Mouse (Mus musculus) kidney, postnatal 0 days (tissue): ENCODE measurements around the gene Lctl. TPM values are rescaled to one million over a fixed set of nuclear protein-coding genes. Genes with fewer than 3 reads are reported as not detected.
"Not testable (repeated sequence)": the region's sequence is repeated elsewhere in the genome, so short reads cannot be mapped to it uniquely, and the experiment has no call there.

Source experiments
- ATAC-seq: fragments of 200-750 bp; cut with Nextera tagmentation; replicated peaks from 2 replicates; pipeline ENCODE4 v1.8.0; 2017; ENCODE audit warnings: low read depth, moderate number of reproducible peaks, moderate TSS enrichment, moderate library complexity; ENCODE audit not compliant: low FRiP score
- DNase-seq: peaks from one replicate; pipeline ENCODE4 v3.0.0-alpha.2; 2016; ENCODE audit warnings: low spot score
- H3K27ac ChIP-seq: fragments of 300-500 bp; sonication (generic); 2 replicates; pipeline ENCODE4 v1.5.1; 2014; ENCODE audit warnings: mild to moderate bottlenecking
- H3K27me3 ChIP-seq: fragments of 300-500 bp; sonication (generic); 2 replicates; pipeline ENCODE4 v1.6.1; 2014; ENCODE audit warnings: low read length, mixed read lengths; ENCODE audit not compliant: insufficient read depth
- H3K36me3 ChIP-seq: fragments of 300-500 bp; sonication (generic); 2 replicates; pipeline ENCODE4 v1.6.1; 2014; ENCODE audit warnings: low read length, mixed read lengths; ENCODE audit not compliant: insufficient read depth
- H3K4me1 ChIP-seq: fragments of 300-500 bp; sonication (generic); replicated peaks from 2 replicates; pipeline ENCODE4 v1.6.1; 2014; ENCODE audit warnings: antibody characterized with exemption, low read length, mixed read lengths; ENCODE audit not compliant: insufficient read depth
- H3K4me2 ChIP-seq: fragments of 300-500 bp; sonication (generic); 2 replicates; pipeline ENCODE4 v1.6.1; 2014; ENCODE audit warnings: mild to moderate bottlenecking, low read length, moderate library complexity, mixed read lengths
- H3K4me3 ChIP-seq: fragments of 300-500 bp; sonication (generic); replicated peaks from 2 replicates; pipeline ENCODE4 v1.5.1; 2014; ENCODE audit warnings: low read depth, low read length
- H3K9ac ChIP-seq: fragments of 300-500 bp; sonication (generic); 2 replicates; pipeline ENCODE4 v1.6.1; 2014; ENCODE audit warnings: low read depth, low read length
- H3K9me3 ChIP-seq: fragments of 300-500 bp; sonication (generic); replicated peaks from 2 replicates; pipeline ENCODE4 v1.6.1; 2016; ENCODE audit warnings: low read length, inconsistent platforms, mixed read lengths
- CTCF ChIP-seq: IDR thresholded peaks from 2 replicates; pipeline ENCODE4 v1.5.1; 2016; ENCODE audit warnings: antibody characterized with exemption, low read depth, mild to moderate bottlenecking, moderate library complexity
- WGBS: fragments of 180-500 bp; shearing (Covaris S2); extraction: QIAGEN DNeasy Blood & Tissue Kit; methylation state at CpG from one replicate; pipeline ENCODE4 v1.1.7; 2014; 5-methylcytosine and 5-hydroxymethylcytosine counted together
- polyA plus RNA-seq: library from polyadenylated mRNA; unstranded; fragments of >200 nt; fragmentation: Nextera tagmentation; extraction: Ambion mirVana; gene quantifications from 2 replicates; pipeline ENCODE4 v1.2.1, GENCODE M21; 2015

Lctl gene
- polyA plus RNA-seq, 1 experiment from 2014 or later = 0.29 TPM

- WGBS = 87% methylated on average over 1 of the region's 1 CpGs
- H3K27ac ChIP-seq = no peak overlapping the region
- H3K4me1 ChIP-seq = no peaks in the 10 kb centered on the region
- H3K9me3 ChIP-seq = no peaks in the 10 kb centered on the region
- H3K36me3 ChIP-seq = peaks cover 14% of the 10 kb centered on the region; the same call in 1 of the 2 replicates
- no peak overlapping the region for H3K9ac ChIP-seq
- no peak for ATAC-seq
- H3K4me2 ChIP-seq = no peak overlapping the region
- no peak for TF ChIP-seq CTCF
- DNase-seq = no peak
- no peaks in the 10 kb centered on the region for H3K27me3 ChIP-seq
- no peak overlapping the region for H3K4me3 ChIP-seq
These were observed 39.7 kb downstream of the Lctl start for GRCm38 (mm10) chr9:64156641-64157040.

DNA sequence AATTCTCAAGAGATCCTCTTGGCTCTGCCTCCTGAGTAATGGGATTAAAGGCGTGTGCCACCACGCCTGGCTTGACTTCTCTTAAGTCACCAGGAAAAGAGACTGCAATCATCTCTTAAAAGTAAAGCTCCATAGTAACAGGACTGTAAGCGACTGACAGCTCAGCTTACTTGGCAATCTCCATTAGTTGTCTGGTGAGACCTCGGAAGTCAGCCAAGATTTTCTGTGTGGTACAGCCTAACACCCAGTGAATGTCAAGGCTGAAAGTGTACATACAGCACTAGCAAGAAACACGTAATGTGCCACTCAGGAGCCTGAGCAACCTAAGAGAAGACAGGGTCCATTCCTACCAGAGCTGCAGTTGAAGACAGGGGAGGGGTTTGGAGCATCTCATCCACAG is 43.5 kb downstream of the Lctl start:
- Histone ChIP-seq H3K4me2 (no peak overlapping the region), H3K36me3 (peaks cover 18% of the 10 kb centered on the region; the same call in 1 of the 2 replicates), H3K27me3 (no peaks in the 10 kb centered on the region), H3K4me3 (no peak overlapping the region), H3K9ac (no peak overlapping the region), H3K27ac (no peak overlapping the region), H3K9me3 (no peaks in the 10 kb centered on the region), H3K4me1 (no peaks in the 10 kb centered on the region)
- ATAC-seq (no peak), DNase-seq (no peak)
- 96% methylated on average over 5 of the region's 5 CpGs for WGBS
- no peak for TF ChIP-seq CTCF

DNA sequence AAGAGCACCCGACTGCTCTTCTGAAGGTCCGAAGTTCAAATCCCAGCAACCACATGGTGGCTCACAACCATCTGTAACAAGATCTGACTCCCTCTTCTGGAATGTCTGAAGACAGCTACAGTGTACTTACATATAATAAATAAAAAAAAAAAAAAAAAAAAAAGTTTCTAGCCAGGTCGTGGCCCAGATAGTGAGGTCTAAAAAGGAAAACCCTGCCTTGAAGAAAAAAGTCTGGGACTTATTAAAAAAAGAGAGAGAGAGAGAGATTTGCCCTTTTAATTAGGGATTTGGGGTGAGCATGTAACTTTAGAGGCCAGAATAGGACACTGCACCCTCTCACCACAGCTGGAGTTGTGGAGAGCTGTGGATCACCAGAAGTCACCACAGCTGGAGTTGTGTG is 53.0 kb downstream of the Lctl start:
- DNase-seq, H3K4me2 ChIP-seq, ATAC-seq, H3K27me3 ChIP-seq, H3K4me1 ChIP-seq, H3K36me3 ChIP-seq, H3K27ac ChIP-seq, H3K4me3 ChIP-seq, H3K9ac ChIP-seq, H3K9me3 ChIP-seq: not testable (repeated sequence)
- WGBS = 91% methylated on average over 3 of the region's 3 CpGs

DNA sequence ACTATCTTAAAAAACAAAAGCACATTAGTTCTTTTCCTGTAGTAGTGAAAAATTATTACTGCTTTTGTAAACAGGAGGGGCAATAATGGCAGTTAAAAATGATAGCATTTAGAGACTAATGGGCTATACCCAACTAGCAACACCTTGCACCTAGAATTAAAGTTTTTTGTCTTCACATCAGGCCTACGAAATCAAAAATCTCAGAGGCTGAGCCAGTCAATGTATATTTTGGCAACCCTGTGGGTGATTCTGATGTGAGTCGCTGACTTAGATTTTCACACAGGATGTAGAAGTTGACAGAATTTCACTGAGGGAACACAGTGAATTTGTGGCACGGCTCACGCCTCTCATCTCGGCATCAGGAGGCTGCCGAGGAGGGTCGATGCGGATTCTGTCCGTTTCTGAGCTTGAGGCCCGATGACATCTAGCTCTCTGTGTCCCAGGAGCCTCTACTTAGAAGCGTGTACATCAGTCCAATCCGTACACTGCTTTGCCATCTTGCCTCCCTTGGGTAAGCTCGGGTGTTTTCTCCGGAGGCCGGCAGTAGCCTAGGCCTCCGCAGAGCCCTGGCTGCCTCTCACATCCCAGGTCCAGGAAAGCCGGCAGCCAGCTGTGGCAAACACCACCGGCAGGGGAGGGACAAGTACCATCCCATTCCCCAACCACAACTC is 55.3 kb downstream of the Lctl start:
- peaks cover 21% of the 10 kb centered on the region for H3K36me3 ChIP-seq

GRCm38 (mm10) chr9:64172816-64173665 is 56.1 kb downstream of the Lctl start, which contains the start of the genes Zwilch and Rpl4:
Gene Zwilch (minus strand): TSS chr9:64173104.
Gene Rpl4 (plus strand): TSS chr9:64173375.
- no peaks in the 10 kb centered on the region for H3K27me3 ChIP-seq
- WGBS = under 1% methylated on average over 42 of the region's 42 CpGs
- peak within 1 kb of the TSS; percentile 95 for H3K9ac ChIP-seq
- peaks cover 29% of the 10 kb centered on the region for H3K36me3 ChIP-seq
- H3K4me1 ChIP-seq = peaks cover 3% of the 10 kb centered on the region; the same call in 1 of the 2 replicates
- H3K9me3 ChIP-seq = no peaks in the 10 kb centered on the region
- TF ChIP-seq CTCF = peak; percentile 26; the same call in 1 of the 2 replicates
- peak; percentile 95 for DNase-seq
- H3K4me3 ChIP-seq = peak within 1 kb of the TSS; percentile 98
- ATAC-seq = peak; percentile 87
- H3K4me2 ChIP-seq = peak within 1 kb of the TSS; percentile 62
- H3K27ac ChIP-seq = peak within 1 kb of the TSS; percentile 85

More for the DNA sequence above, 55.3 kb downstream of the Lctl start:
- peak overlapping the region; percentile 98 for H3K4me3 ChIP-seq
- H3K4me1 ChIP-seq = peaks cover 3% of the 10 kb centered on the region; the same call in 1 of the 2 replicates
- WGBS = 3% methylated on average over 18 of the region's 18 CpGs
- no peaks in the 10 kb centered on the region for H3K9me3 ChIP-seq
- H3K4me2 ChIP-seq = peak overlapping the region; percentile 62
- H3K27me3 ChIP-seq = no peaks in the 10 kb centered on the region
- peak; percentile 62 for ATAC-seq
- peak overlapping the region; percentile 95 for H3K9ac ChIP-seq
- TF ChIP-seq CTCF = no peak
- H3K27ac ChIP-seq = peak overlapping the region; percentile 85
- no peak for DNase-seq

- H3K9ac ChIP-seq = peak overlapping the region; percentile 95
- H3K9me3 ChIP-seq = no peaks in the 10 kb centered on the region
- peak overlapping the region; percentile 98 for H3K4me3 ChIP-seq
- ATAC-seq = no peak
- peaks cover 3% of the 10 kb centered on the region; the same call in 1 of the 2 replicates for H3K4me1 ChIP-seq
- peak overlapping the region; percentile 62 for H3K4me2 ChIP-seq
- no peak for TF ChIP-seq CTCF
- no peaks in the 10 kb centered on the region for H3K27me3 ChIP-seq
- H3K27ac ChIP-seq = peak overlapping the region; percentile 85
- DNase-seq = no peak
- H3K36me3 ChIP-seq = peaks cover 32% of the 10 kb centered on the region
- under 1% methylated on average over 16 of the region's 16 CpGs for WGBS
These were observed 56.8 kb downstream of the Lctl start for GRCm38 (mm10) chr9:64173666-64174220.
